Mouse (Mus musculus): ENCODE data around the gene Gm6169.
"Not testable (repeated sequence)": the region's sequence is repeated elsewhere in the genome, so short reads cannot be mapped to it uniquely, and the experiment has no call there.

Gene Gm6169

DNA sequence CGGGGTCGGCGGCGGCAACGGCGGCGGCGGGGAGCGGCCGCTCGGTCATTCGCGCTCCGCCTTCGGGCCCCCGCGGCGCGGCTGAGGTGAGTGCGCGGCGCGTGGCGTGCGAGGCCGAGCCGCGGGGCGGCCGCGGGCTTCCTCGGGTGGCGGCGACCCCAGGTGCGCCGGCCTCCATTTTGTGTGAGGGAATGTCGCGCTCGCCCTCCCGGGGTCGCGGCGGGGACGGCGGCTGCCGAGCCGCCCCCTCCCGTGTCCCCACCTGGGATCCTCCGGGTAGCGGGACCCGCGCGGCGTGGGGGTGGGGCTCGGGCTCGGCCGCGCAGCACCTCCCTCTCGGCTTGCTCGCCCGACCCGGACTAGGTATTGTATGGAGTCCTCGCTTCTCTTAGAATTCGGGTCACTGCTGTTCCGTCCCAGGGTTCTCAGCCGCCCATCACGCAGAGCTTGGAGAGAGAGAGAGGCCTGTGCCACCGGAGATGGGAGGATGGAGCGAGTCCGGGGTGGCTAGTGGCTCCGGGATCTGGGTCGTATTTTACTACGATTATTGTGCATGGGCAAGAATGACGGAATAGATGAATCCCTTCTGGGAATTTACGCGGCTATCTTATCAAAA lies 27.3 kb downstream of the Gm6169 start:
- in situ Hi-C loops (cut with MboI; ENCODE audit: unreplicated experiment in 2 of 2) = no loop called here

DNA sequence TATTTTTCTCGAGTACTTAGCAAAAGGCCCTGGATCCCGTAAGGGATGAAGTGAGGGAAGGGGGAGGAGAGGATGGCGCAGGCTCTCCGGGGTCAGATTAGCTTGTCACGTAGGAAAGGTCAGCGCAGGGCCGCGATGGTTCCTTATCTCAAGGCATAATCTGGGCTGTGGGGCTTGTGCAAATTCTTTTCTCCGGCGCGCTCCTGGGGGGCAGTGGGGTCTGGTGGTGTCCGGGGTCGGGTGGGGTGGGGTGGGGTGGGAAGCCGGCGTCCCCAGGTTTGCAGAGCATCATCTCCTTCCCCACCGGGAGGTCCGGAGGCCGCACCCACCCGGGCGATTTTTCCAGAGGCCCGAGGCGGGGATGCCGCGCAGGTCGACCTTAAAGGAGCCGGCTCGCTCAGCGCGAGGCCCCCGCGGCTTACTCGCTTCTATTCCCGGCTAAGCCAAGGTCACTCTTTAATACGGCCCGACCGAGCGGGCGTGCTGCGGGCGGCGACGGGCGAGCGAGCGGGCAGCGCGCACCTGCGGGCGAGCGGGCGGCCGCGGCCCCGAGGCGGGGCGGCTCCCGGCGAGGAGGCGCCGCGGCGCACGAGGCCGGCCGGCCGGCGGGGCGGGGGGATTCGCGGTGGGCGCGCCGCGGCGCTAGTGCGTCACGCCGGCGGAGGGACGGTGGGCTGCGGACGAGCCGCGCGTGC lies 28.0 kb downstream of the Gm6169 start:
- in situ Hi-C loops (cut with MboI; ENCODE audit: unreplicated experiment in 2 of 2) = no loop called here

DNA sequence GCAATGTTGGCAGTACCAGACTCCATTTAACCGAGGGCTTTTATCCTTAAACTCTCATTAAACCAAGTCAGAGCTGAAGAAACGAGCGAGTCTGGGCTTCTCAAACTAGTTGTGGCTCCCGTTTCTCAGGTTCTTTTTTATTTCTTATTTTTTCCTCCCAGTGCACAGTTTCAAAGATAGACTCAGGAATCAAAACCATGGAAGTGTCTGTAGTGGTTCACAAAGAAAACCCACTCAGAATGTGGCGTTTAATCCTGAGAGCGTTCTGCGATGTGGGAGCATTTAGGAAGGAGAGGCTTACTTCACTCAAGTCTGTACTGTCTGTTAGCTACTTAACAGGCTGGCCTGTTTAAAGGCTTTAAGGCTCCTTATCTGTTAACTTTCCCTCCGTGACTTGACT lies 30.9 kb downstream of the Gm6169 start:
- in situ Hi-C loops (cut with MboI; ENCODE audit: unreplicated experiment in 2 of 2) = no loop called here

DNA sequence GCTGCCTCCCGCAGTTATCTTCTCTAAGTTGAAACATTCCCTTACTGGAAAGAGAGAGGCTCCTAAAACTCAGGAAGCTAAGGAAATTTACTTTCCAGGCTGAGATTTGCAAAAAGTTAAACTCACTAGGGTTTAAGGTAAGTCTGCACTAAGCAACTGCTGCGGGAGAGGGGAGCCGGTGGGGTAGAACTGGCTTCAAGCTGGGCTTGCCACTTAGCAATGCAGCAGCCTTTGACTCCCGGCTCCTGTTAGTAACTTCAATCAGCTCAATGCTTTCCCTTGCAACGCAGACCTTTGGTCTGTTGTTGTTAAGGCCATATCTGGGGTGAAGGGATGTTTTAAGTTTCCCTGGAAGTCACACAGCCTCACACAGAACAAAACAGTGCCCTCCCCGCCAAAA lies 31.3 kb downstream of the Gm6169 start:
- in situ Hi-C loops (cut with MboI; ENCODE audit: unreplicated experiment in 2 of 2) = no loop called here

DNA sequence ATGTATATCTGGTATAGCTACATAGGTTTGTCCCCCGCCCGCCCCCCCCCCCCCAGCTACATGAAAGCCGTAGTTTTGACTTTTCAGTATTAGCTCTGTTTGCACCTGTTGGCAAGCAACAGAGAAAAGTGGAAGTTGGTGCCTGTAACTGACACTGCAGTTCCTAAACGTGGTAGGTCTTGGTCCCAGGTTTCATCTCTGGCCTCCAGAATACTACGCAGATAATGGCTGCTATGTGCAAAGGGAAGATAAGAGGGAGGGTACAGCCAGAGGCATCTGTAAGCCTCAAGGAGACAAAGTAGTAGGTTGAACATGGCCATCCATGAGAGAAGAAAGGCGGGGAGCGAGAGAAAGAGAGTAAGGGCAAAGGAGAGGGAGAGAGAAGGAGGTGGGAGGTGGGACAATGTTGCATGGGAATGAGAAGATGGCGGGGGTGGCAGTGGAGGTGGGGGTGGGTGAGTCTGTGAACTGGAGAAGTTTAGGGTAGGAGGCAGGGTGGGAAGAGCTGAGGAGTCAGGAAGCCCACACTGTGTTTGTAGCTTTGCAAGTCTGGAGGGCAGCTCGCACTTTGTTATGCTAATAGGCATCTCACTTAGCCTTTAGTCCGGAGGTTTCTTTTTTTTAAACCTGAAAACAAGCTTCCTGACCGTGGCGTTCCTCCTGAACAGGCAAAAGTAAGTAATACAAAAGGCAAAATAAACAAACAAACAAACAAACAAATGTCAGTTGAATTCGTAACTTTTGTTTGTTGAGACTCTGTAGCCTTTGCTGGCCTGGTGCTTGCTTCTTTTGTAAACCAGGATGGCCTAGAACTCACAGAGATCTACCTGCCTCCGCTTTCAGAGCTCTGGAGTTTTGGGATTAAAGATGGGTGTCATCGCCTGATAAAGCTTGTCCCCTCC lies 32.1 kb downstream of the Gm6169 start, which contains the start of gene Fam169a:
Fam169a (plus strand) TSS at position 638 of the 902 bp plus-strand sequence.
- in situ Hi-C loops (cut with MboI; ENCODE audit: unreplicated experiment in 2 of 2) = no loop called here

DNA sequence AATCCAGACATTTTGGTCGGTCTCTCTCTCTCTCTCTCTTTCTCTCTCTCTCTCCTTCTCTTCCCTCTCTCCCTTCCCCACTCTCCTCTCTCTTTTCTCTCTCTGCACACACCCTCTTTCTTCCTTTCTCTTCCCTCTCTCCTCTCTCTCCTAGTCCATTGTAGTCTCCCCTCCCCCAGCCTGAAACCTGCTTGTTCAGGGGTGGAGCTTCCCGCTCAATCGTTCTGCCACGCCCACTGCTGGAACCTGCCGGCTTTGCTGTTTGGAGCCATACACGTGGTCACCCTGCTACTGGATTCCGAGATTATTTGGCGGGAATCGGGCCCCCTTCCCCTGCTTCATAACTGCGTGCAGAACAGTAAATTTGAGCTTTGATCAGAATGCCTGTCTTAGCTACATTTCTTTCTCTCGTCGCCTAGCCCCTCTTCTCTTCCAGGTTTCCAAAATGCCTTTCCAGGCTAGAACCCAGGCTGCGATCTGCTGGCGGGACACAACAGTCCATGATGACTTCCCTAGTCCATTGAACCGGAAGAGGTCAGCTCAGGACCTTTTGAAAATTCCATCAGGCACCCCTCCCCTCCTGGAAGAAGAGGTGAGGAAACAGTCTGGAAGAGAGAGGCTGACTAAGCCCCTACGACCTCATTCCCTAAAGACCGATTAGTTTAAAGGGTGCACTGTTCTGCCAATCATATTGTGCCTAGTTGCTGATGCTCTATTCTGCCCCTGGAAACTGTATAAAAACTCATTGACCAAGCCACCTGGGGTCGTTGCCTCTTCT lies 34.0 kb downstream of the Gm6169 start:
- in situ Hi-C loops (cut with MboI; ENCODE audit: unreplicated experiment in 2 of 2) = not testable (repeated sequence)

DNA sequence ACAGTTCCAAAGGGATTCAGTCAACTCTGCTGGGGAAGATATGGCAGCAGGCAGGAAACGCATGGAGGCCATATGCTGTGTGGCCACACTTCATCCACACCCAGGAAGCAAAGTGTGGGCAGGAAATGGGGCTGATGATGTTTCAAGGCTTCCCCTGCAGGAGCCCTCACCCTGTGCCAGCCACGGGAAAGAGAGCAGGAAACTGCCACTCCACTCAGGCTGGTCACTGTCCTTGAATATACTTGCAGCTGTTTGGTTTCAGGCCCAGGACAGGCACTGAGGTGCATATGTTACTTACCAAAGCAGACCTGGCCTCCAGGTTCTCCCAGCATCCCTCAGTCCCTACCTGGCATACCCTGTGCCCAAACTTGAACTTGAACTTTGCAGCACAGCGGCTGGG lies 34.6 kb downstream of the Gm6169 start:
- in situ Hi-C loops (cut with MboI; ENCODE audit: unreplicated experiment in 2 of 2) = no loop called here

DNA sequence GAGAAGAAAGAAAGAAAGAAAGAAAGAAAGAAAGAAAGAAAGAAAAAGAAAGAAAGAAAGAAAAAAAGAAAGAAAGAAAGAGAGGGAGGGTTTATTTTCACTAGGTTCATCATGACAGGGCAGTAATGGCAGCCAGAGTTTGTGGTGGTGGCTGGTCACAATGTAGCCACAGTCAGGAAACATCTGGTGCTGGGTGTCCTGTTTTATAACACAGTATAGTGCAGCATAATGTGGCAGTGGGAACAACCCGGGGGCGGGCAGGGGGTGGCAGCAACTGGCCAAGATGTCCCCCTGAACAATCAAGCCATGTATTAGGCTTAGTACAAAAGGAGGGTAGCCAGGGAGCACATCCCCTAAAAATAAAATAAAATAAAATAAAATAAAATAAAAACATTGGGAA lies 35.6 kb downstream of the Gm6169 start:
- in situ Hi-C loops (cut with MboI; ENCODE audit: unreplicated experiment in 2 of 2) = no loop called here

DNA sequence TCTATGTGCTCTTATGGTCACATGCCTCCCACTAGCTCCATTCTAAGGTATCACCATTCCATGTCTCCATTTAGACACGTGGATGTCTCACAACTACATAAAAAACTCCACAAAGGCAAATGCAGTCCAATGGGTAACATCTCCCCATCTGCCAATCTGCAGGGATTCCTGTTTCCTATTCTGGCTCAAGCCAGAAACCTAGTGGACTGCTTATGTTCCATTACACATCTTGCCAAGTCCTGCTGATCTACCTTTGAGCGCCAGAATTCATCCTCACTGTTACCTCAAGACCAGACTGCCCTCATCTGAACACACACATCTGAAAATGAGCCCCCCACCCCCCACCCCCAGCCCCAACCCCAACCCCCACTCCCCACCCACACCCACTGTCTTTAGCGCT lies 36.9 kb downstream of the Gm6169 start:
- in situ Hi-C loops (cut with MboI; ENCODE audit: unreplicated experiment in 2 of 2) = no loop called here

DNA sequence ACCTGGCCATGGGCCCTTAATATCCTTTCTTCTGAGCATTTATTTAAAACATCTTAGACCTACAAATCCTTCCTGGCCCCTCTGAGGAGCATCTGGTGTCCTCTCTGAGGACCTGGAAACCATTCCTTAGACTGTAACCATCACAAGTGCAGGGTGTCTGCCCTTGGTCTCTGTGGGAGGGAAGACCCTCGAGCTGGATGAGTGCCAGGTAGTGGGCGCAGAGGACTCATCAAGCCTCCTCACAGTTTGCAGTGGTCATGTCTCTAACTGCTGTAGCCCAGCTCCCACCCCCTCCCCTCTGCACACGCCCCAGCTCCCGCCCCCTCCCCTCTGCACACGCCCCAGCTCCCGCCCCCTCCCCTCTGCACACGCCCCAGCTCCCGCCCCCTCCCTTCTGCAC lies 38.7 kb downstream of the Gm6169 start:
- in situ Hi-C loops (cut with MboI; ENCODE audit: unreplicated experiment in 2 of 2) = no loop called here

DNA sequence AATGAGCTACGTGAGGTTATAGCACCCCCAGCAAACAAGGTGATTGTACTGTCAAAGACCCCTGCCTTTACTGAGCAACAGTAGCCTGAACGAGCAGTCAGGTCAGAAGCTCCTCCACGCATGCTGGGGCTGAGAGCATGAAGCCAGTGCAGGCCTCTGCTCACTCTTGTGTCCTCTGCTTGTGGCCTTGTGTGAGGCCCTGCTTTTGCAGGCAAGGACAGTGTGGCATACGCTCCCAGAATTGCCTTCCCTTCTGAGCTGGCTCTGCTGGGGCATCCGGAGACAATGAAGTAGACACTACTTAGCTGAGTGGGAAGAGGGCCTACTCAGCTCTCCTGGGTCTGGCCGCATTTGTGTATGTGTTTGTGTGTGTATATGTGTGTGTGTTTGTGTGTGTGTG lies 39.3 kb downstream of the Gm6169 start:
- in situ Hi-C loops (cut with MboI; ENCODE audit: unreplicated experiment in 2 of 2) = loop anchor here (10.0 kb wide), 1 partner anchor 205 kb away; no protein-coding TSS in a partner anchor

DNA sequence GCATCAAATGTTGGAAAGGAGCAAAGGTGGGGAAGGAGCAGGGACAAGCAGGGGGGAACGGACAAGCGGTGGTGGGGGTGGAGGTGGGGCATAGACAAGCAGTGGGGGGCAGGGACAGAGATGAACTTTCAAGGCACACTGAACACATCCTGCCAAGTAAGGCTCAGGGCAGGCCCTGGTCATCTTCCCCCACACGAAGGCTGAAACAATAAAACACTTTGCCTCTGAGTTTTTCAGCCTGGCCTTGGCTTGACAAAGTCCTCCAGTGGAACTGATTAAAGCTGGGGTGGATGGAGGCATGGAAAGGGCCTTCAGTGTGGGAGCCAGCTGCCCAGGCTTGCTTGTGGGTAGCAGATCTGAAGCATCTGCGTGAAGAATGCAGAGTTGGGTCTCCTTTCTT lies 41.2 kb downstream of the Gm6169 start:
- in situ Hi-C loops (cut with MboI; ENCODE audit: unreplicated experiment in 2 of 2) = loop anchor here (10.0 kb wide), 1 partner anchor 203 kb away; no protein-coding TSS in a partner anchor

DNA sequence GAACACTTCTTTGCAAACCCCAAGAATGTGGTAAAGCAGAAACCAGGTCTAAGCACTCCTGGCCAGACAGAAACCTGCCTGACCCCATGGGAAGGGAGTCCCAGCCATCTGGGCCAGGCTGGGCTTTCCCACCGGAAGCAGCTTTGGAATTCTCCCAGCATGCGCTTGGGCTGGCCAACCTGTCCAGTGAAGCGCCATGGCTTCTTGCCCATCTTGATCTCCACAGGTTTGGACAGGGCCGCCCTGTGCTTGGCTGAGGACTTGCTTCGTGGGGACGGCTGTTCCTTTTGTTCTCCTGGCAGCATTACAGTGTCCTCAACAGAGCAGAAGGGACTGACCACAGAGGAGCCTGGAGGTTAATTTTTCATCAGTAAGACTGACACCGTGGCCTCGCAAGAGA lies 45.2 kb downstream of the Gm6169 start:
- in situ Hi-C loops (cut with MboI; ENCODE audit: unreplicated experiment in 2 of 2) = loop anchor here (10.0 kb wide), 1 partner anchor 199 kb away; no protein-coding TSS in a partner anchor

DNA sequence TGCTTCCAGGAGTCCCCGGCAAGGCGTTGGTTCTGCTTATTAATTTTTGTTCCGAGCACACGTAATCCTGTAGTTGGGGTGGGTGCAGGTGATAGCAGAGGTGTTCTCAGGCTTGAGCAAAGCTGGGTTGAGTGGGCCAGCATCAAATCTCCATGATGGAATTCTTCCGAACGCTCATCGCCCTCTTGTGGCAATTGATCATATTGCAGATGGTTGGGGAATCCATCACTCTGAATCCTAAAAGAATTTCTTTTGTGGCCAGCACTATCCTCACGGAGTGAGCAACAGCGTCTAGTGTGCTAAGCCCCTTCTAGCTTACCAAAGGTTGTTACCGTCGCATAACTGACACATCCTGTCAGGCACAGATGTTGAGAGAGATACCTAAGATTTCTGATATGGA lies 46.4 kb downstream of the Gm6169 start:
- in situ Hi-C loops (cut with MboI; ENCODE audit: unreplicated experiment in 2 of 2) = loop anchor here (10.0 kb wide), 1 partner anchor 198 kb away; no protein-coding TSS in a partner anchor

DNA sequence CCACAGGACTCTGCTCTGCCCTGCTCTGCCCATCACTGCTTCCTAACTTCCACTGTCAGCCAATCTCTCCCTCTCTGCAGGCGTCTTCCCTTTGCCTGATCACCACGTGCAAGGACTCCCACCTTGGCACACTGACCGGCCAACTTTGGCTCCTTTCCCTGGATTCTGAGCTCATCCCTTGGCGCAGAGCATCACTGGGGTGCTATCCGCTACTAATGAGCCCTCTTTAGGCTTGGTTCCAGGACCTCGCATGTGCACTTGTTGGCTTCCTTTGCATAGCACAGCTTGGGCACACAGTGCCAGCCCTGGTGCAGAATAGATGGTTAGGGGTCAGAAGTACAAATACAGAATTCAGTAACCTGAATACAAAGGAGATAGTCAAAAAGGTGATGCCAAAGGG lies 47.9 kb downstream of the Gm6169 start:
- in situ Hi-C loops (cut with MboI; ENCODE audit: unreplicated experiment in 2 of 2) = loop anchor here (10.0 kb wide), 1 partner anchor 196 kb away; no protein-coding TSS in a partner anchor
